Mouse (Mus musculus) olfactory bulb, adult 2 months (tissue): ENCODE measurements around the gene 2200002J24Rik.

ENCODE experiments used
- CTCF ChIP-seq: fragments of 200-500 bp; IDR thresholded peaks from 2 replicates; pipeline ENCODE4 v1.5.1; 2012; ENCODE audit warnings: low read depth, mild to moderate bottlenecking, low read length, moderate library complexity; ENCODE audit not compliant: insufficient read depth
- POLR2A ChIP-seq: fragments of 200-500 bp; IDR thresholded peaks from 2 replicates; pipeline ENCODE4 v1.6.1; 2012; ENCODE audit warnings: mild to moderate bottlenecking, low read depth, low read length, moderate library complexity; ENCODE audit not compliant: insufficient read depth

GRCm38 (mm10) chr7:30707441-30707840, 8.7 kb downstream of the 2200002J24Rik start:
- TF ChIP-seq POLR2A, result no peak
- no peak for TF ChIP-seq CTCF
